Mouse (Mus musculus) large intestine, adult 2 months (tissue): ENCODE measurements at regions not wholly inside any gene's neighbourhood (a gene's known extent, or its start where the extent isn't known, plus 50 kb on each side); places are given as distances from the start of the nearest gene placed in this dataset.

Experiments
- DNase-seq: peaks from one replicate; pipeline ENCODE4 v3.0.0-alpha.2; 2012; ENCODE audit warnings: low read depth, low spot score
- WGBS: fragments of 180-500 bp; shearing (Covaris S2); methylation state at CpG from one replicate; pipeline ENCODE4 v1.1.7; 2018; 5-methylcytosine and 5-hydroxymethylcytosine counted together

GRCm38 (mm10) chr15:70834903-70835302, 2999.5 kb upstream of the Gm6569 start:
- 93% methylated on average over 1 of the region's 1 CpGs for WGBS
- no peak for DNase-seq

GRCm38 (mm10) chr15:70842606-70843005, 2991.8 kb upstream of the Gm6569 start:
- 78% methylated on average over 1 of the region's 1 CpGs for WGBS
- DNase-seq = no peak

- WGBS = 87% methylated on average over 1 of the region's 1 CpGs
- DNase-seq = no peak
Measured at GRCm38 (mm10) chr15:70849652-70850051, 2984.7 kb upstream of the Gm6569 start.

- peak; percentile 63 for DNase-seq
- WGBS = 33% methylated on average over 1 of the region's 1 CpGs
Measured at GRCm38 (mm10) chr15:70850496-70850895, 2983.9 kb upstream of the Gm6569 start.
